Mouse (Mus musculus) forebrain, embryonic 16.5 days (tissue): ENCODE measurements around the gene Phc2. TPM values are rescaled to one million over a fixed set of nuclear protein-coding genes. Genes with fewer than 3 reads are reported as not detected.

ENCODE experiments used
- ATAC-seq: fragments of 200-750 bp; cut with Nextera tagmentation; 2 replicates; pipeline ENCODE4 v1.8.0; 2017; ENCODE audit warnings: mild to moderate bottlenecking, moderate library complexity
- H3K27ac ChIP-seq: fragments of 300-500 bp; sonication (generic); 2 replicates; pipeline ENCODE4 v1.5.1; 2014; ENCODE audit warnings: low read length, control low read depth
- H3K27me3 ChIP-seq: fragments of 300-500 bp; sonication (generic); replicated peaks from 2 replicates; pipeline ENCODE4 v1.6.1; 2014; ENCODE audit warnings: low read length; ENCODE audit not compliant: control insufficient read depth, insufficient read depth
- H3K36me3 ChIP-seq: fragments of 300-500 bp; sonication (generic); 2 replicates; pipeline ENCODE4 v1.6.1; 2014; ENCODE audit not compliant: control insufficient read depth, insufficient read depth
- H3K4me1 ChIP-seq: fragments of 300-500 bp; sonication (generic); replicated peaks from 2 replicates; pipeline ENCODE4 v1.6.1; 2014; ENCODE audit warnings: low read length; ENCODE audit not compliant: control insufficient read depth, insufficient read depth
- H3K4me2 ChIP-seq: fragments of 300-500 bp; sonication (generic); 2 replicates; pipeline ENCODE4 v1.6.1; 2014; ENCODE audit warnings: mild to moderate bottlenecking, low read length, control low read depth
- H3K4me3 ChIP-seq: fragments of 300-500 bp; sonication (generic); replicated peaks from 2 replicates; pipeline ENCODE4 v1.5.1; 2014; ENCODE audit warnings: mild to moderate bottlenecking, low read length, control low read depth
- H3K9ac ChIP-seq: fragments of 300-500 bp; sonication (generic); replicated peaks from 2 replicates; pipeline ENCODE4 v1.6.1; 2014; ENCODE audit warnings: low read depth, low read length, control low read depth
- H3K9me3 ChIP-seq: fragments of 300-500 bp; sonication (generic); 2 replicates; pipeline ENCODE4 v1.6.1; 2016; ENCODE audit warnings: low read length; ENCODE audit not compliant: control insufficient read depth
- WGBS: fragments of 180-500 bp; shearing (Covaris S2); extraction: QIAGEN DNeasy Blood & Tissue Kit; methylation state at CpG from one replicate; pipeline ENCODE4 v1.1.7; 2014; 5-methylcytosine and 5-hydroxymethylcytosine counted together
- polyA plus RNA-seq: library from polyadenylated mRNA; unstranded; fragments of >200 nt; fragmentation: Nextera tagmentation; extraction: Ambion mirVana; gene quantifications from 2 replicates; pipeline ENCODE4 v1.2.1, GENCODE M21; 2015

The Phc2 gene
- polyA plus RNA-seq, 1 experiment from 2014 or later = 34.9 TPM

GRCm38 (mm10) chr4:128755064-128755463, 100.6 kb downstream of the Phc2 start, which contains the start of gene A3galt2:
Gene A3galt2 (plus strand): TSS chr4:128755364.
- H3K4me3 ChIP-seq = no peak within 1 kb of the TSS
- H3K27me3 ChIP-seq = no peaks in the 10 kb centered on the region
- no peak within 1 kb of the TSS for H3K4me2 ChIP-seq
- H3K4me1 ChIP-seq = no peaks in the 10 kb centered on the region
- H3K9ac ChIP-seq = no peak within 1 kb of the TSS
- WGBS = 85% methylated on average over 3 of the region's 3 CpGs
- ATAC-seq = no peak
- H3K36me3 ChIP-seq = peaks cover 25% of the 10 kb centered on the region
- peak within 1 kb of the TSS; percentile 38 for H3K27ac ChIP-seq
- no peaks in the 10 kb centered on the region for H3K9me3 ChIP-seq

GRCm38 (mm10) chr4:128755900-128756299, 101.4 kb downstream of the Phc2 start:
- Histone ChIP-seq H3K4me3 (no peak overlapping the region), H3K9me3 (no peaks in the 10 kb centered on the region), H3K27ac (peak overlapping the region; percentile 38), H3K4me2 (no peak overlapping the region), H3K36me3 (peaks cover 24% of the 10 kb centered on the region), H3K4me1 (no peaks in the 10 kb centered on the region), H3K9ac (no peak overlapping the region), H3K27me3 (no peaks in the 10 kb centered on the region)
- 83% methylated on average over 7 of the region's 7 CpGs for WGBS
- no peak for ATAC-seq

- Histone ChIP-seq H3K27me3 (no peaks in the 10 kb centered on the region), H3K36me3 (peaks cover under 1% of the 10 kb centered on the region; the same call in 1 of the 2 replicates), H3K4me1 (no peaks in the 10 kb centered on the region), H3K4me3 (no peak overlapping the region), H3K4me2 (no peak overlapping the region), H3K9ac (no peak overlapping the region), H3K9me3 (peaks cover 4% of the 10 kb centered on the region), H3K27ac (no peak overlapping the region)
- 86% methylated on average over 5 of the region's 5 CpGs for WGBS
- ATAC-seq = no peak
These were observed 104.7 kb downstream of the Phc2 start for GRCm38 (mm10) chr4:128759214-128759613.

- H3K27ac ChIP-seq = no peak overlapping the region
- no peaks in the 10 kb centered on the region for H3K4me1 ChIP-seq
- no peak overlapping the region for H3K9ac ChIP-seq
- no peaks in the 10 kb centered on the region for H3K27me3 ChIP-seq
- H3K9me3 ChIP-seq = peaks cover 4% of the 10 kb centered on the region
- H3K4me2 ChIP-seq = no peak overlapping the region
- ATAC-seq = no peak
- H3K4me3 ChIP-seq = no peak overlapping the region
- no peaks in the 10 kb centered on the region for H3K36me3 ChIP-seq
- 96% methylated on average over 6 of the region's 6 CpGs for WGBS
These were observed 105.5 kb downstream of the Phc2 start for GRCm38 (mm10) chr4:128760029-128760428.

GRCm38 (mm10) chr4:128766929-128767328, 112.4 kb downstream of the Phc2 start:
- Histone ChIP-seq H3K27ac (no peak overlapping the region), H3K36me3 (no peaks in the 10 kb centered on the region)
- WGBS = 91% methylated on average over 20 of the region's 20 CpGs

GRCm38 (mm10) chr4:128768120-128768519, 113.6 kb downstream of the Phc2 start:
- Histone ChIP-seq H3K9ac (no peak overlapping the region), H3K4me3 (no peak overlapping the region), H3K4me1 (no peaks in the 10 kb centered on the region), H3K9me3 (no peaks in the 10 kb centered on the region; the same call in 1 of the 2 replicates), H3K27ac (no peak overlapping the region), H3K27me3 (no peaks in the 10 kb centered on the region), H3K4me2 (no peak overlapping the region), H3K36me3 (no peaks in the 10 kb centered on the region)
- ATAC-seq = no peak
- WGBS = 83% methylated on average over 13 of the region's 13 CpGs

More at GRCm38 (mm10) chr4:128766929-128767328, 112.4 kb downstream of the Phc2 start:
- H3K4me2 ChIP-seq = no peak overlapping the region
- peaks cover 4% of the 10 kb centered on the region for H3K9me3 ChIP-seq
- no peaks in the 10 kb centered on the region for H3K4me1 ChIP-seq
- no peaks in the 10 kb centered on the region for H3K27me3 ChIP-seq
- H3K9ac ChIP-seq = no peak overlapping the region
- ATAC-seq = no peak
- no peak overlapping the region for H3K4me3 ChIP-seq

- H3K4me1 ChIP-seq = no peaks in the 10 kb centered on the region
- H3K4me3 ChIP-seq = no peak overlapping the region
- H3K9ac ChIP-seq = no peak overlapping the region
- H3K9me3 ChIP-seq = no peaks in the 10 kb centered on the region
- no peak overlapping the region for H3K4me2 ChIP-seq
- no peak overlapping the region for H3K27ac ChIP-seq
- 80% methylated on average over 13 of the region's 13 CpGs for WGBS
- no peaks in the 10 kb centered on the region for H3K27me3 ChIP-seq
- ATAC-seq = no peak
- H3K36me3 ChIP-seq = peaks cover 6% of the 10 kb centered on the region; the same call in 1 of the 2 replicates
These were observed 115.3 kb downstream of the Phc2 start for GRCm38 (mm10) chr4:128769569-128770355.

- Histone ChIP-seq H3K4me3 (no peak overlapping the region), H3K9ac (no peak overlapping the region), H3K27me3 (no peaks in the 10 kb centered on the region), H3K4me1 (no peaks in the 10 kb centered on the region), H3K9me3 (no peaks in the 10 kb centered on the region), H3K4me2 (no peak overlapping the region), H3K27ac (no peak overlapping the region), H3K36me3 (peaks cover 12% of the 10 kb centered on the region)
- WGBS = 86% methylated on average over 5 of the region's 5 CpGs
- ATAC-seq = no peak
These were observed 116.2 kb downstream of the Phc2 start for GRCm38 (mm10) chr4:128770698-128771097.

- no peak overlapping the region for H3K4me2 ChIP-seq
- H3K36me3 ChIP-seq = peaks cover 27% of the 10 kb centered on the region
- H3K27me3 ChIP-seq = no peaks in the 10 kb centered on the region
- no peak for ATAC-seq
- no peak overlapping the region for H3K27ac ChIP-seq
- no peaks in the 10 kb centered on the region for H3K9me3 ChIP-seq
- no peaks in the 10 kb centered on the region for H3K4me1 ChIP-seq
- WGBS = 87% methylated on average over 11 of the region's 11 CpGs
- no peak overlapping the region for H3K9ac ChIP-seq
- no peak overlapping the region for H3K4me3 ChIP-seq
These were observed 119.3 kb downstream of the Phc2 start for GRCm38 (mm10) chr4:128773820-128774219.
